Mouse (Mus musculus): ENCODE data around the gene Runx3. TPM values are rescaled to one million over a fixed set of nuclear protein-coding genes. Genes with fewer than 3 reads are reported as not detected.

The Runx3 gene
- polyA plus RNA-seq, 1 experiment from 2014 or later, result 0.60 TPM

GRCm38 (mm10) chr4:135226008-135226667, 105.7 kb downstream of the Runx3 start:
- Histone ChIP-seq H3K27me3 (ENCODE audit: control insufficient read depth, insufficient read depth, low read depth, low read length) (no peaks in the 10 kb centered on the region), H3K36me3 (ENCODE audit: control insufficient read depth, insufficient read depth) (peaks cover 42% of the 10 kb centered on the region), H3K9me3 (replicated peaks; ENCODE audit: control insufficient read depth, low read length) (no peaks in the 10 kb centered on the region), H3K27ac (ENCODE audit: low read length) (no peak overlapping the region; the same call in 1 of the 2 replicates), H3K9ac (ENCODE audit: low read depth, low read length) (no peak overlapping the region), H3K4me1 (ENCODE audit: control insufficient read depth, low read depth, low read length) (no peaks in the 10 kb centered on the region; the same call in 1 of the 2 replicates), H3K4me2 (ENCODE audit: low read depth, low read length) (no peak overlapping the region), H3K4me3 (ENCODE audit: low read depth, low read length) (no peak overlapping the region)
- no peak for ATAC-seq (ENCODE audit: low read depth)
- WGBS (ENCODE audit: insufficient replicate concordance), result 74% methylated on average over 12 of the region's 12 CpGs

Other genes with a start within 250 kb of the Runx3 start
- 79.1 and 82.5 TPM in 2 replicates for gene Tmem50a, start 205.6 kb upstream of the Runx3 start, polyA plus RNA-seq (2015; fragmentation: Nextera tagmentation; extraction: Ambion mirVana)
- 315 and 330 TPM in 2 replicates for gene Rsrp1, start 197.1 kb upstream of the Runx3 start, polyA plus RNA-seq (2015; fragmentation: Nextera tagmentation; extraction: Ambion mirVana)
- gene Syf2, start 189.8 kb upstream of the Runx3 start, polyA plus RNA-seq (2015; fragmentation: Nextera tagmentation; extraction: Ambion mirVana), result 43.9 and 47.8 TPM in 2 replicates
- gene Clic4, start 152.2 kb downstream of the Runx3 start, polyA plus RNA-seq (2015; fragmentation: Nextera tagmentation; extraction: Ambion mirVana), result 109 and 110 TPM in 2 replicates
- 93.8 and 95.3 TPM in 2 replicates for gene Srrm1, start 232.7 kb downstream of the Runx3 start, polyA plus RNA-seq (2015; fragmentation: Nextera tagmentation; extraction: Ambion mirVana)